Mouse (Mus musculus) MEL (cell line): Measurements from ENCODE around the gene Ptpra. TPM values are rescaled to one million over a fixed set of nuclear protein-coding genes. Genes with fewer than 3 reads are reported as not detected.
A peak's percentile ranks its signal among the peaks of the same experiment; 100 is the strongest.

ENCODE experiments used
- DNase-seq: peaks from one replicate; pipeline ENCODE4 v3.0.0; 2011; ENCODE audit warnings: low read depth, low spot score
- H3K27ac ChIP-seq: 2 replicates; pipeline ENCODE4 v1.5.1; 2012; ENCODE audit warnings: low read depth, mild to moderate bottlenecking, control low read depth, low read length, moderate library complexity; ENCODE audit not compliant: control insufficient read depth
- H3K27me3 ChIP-seq, 2 experiments: fragments of 150-350 bp in 1 of 2; sonication (generic) in 1 of 2; 2 replicates each; pipeline ENCODE4 v1.6.1; 2012; ENCODE audit warnings: low read length in 2 of 2, mild to moderate bottlenecking in 2 of 2, improper control_type of control experiment in 1 of 2, moderate library complexity in 1 of 2; ENCODE audit not compliant: insufficient read depth in 2 of 2, control insufficient read depth in 1 of 2
- H3K36me3 ChIP-seq, 2 experiments: 2 replicates each; pipeline ENCODE4 v1.6.1; 2012 to 2014; ENCODE audit warnings: low read length in 2 of 2, improper control_type of control experiment in 1 of 2, inconsistent platforms in 1 of 2, mild to moderate bottlenecking in 1 of 2; ENCODE audit not compliant: insufficient read depth in 2 of 2, control insufficient read depth in 1 of 2
- H3K4me1 ChIP-seq, 2 experiments: fragments of 150-350 bp in 1 of 2; sonication (generic) in 1 of 2; 2 replicates each; pipeline ENCODE4 v1.6.1; 2012; ENCODE audit warnings: low read length in 2 of 2, improper control_type of control experiment in 1 of 2, mild to moderate bottlenecking in 1 of 2; ENCODE audit not compliant: insufficient read depth in 2 of 2, control insufficient read depth in 1 of 2
- H3K4me3 ChIP-seq, 2 experiments: fragments of 150-350 bp in 1 of 2; sonication (generic) in 1 of 2; 2 replicates each; pipeline ENCODE4 v1.5.1; 2012; ENCODE audit warnings: low read depth in 2 of 2, low read length in 2 of 2, mild to moderate bottlenecking in 2 of 2, moderate library complexity in 2 of 2, control low read depth in 1 of 2, improper control_type of control experiment in 1 of 2; ENCODE audit not compliant: control insufficient read depth in 1 of 2, insufficient read depth in 1 of 2
- H3K79me2 ChIP-seq: 2 replicates; pipeline ENCODE4 v1.6.1; 2012; ENCODE audit warnings: mild to moderate bottlenecking, low read length, moderate library complexity; ENCODE audit not compliant: control insufficient read depth, poor library complexity, insufficient read depth
- H3K9ac ChIP-seq: 2 replicates; pipeline ENCODE4 v1.6.1; 2012; ENCODE audit warnings: low read depth, mild to moderate bottlenecking, control low read depth, low read length, moderate library complexity; ENCODE audit not compliant: control insufficient read depth, poor library complexity, severe bottlenecking
- H3K9me3 ChIP-seq: fragments of 150-350 bp; sonication (generic); replicated peaks from 2 replicates; pipeline ENCODE4 v1.6.1; 2012; ENCODE audit warnings: mild to moderate bottlenecking, low read length, improper control_type of control experiment, moderate library complexity; ENCODE audit not compliant: insufficient read depth
- BHLHE40 ChIP-seq: IDR thresholded peaks from 2 replicates; pipeline ENCODE4 v1.6.1; 2012; ENCODE audit warnings: low read depth, mild to moderate bottlenecking, inconsistent platforms, low read length, improper control_type of control experiment, borderline replicate concordance
- CHD1 ChIP-seq: IDR thresholded peaks from 2 replicates; pipeline ENCODE4 v1.6.1; 2012; ENCODE audit warnings: low read depth, mild to moderate bottlenecking, inconsistent platforms, low read length, improper control_type of control experiment
- CHD2 ChIP-seq: IDR thresholded peaks from 2 replicates; pipeline ENCODE4 v1.6.1; 2011; ENCODE audit warnings: low read length, improper control_type of control experiment
- CTCF ChIP-seq, 3 experiments: IDR thresholded peaks in 2 of 3; conservative IDR thresholded peaks in 1 of 3; 2 replicates each; pipeline ENCODE4 v1.5.1; 2011 to 2012; ENCODE audit warnings: low read length in 3 of 3, low read depth in 2 of 3, mild to moderate bottlenecking in 2 of 3, improper control_type of control experiment in 1 of 3, inconsistent platforms in 1 of 3, mixed read lengths in 1 of 3, moderate library complexity in 1 of 3; ENCODE audit not compliant: control insufficient read depth in 1 of 3, insufficient read depth in 1 of 3, poor library complexity in 1 of 3, severe bottlenecking in 1 of 3
- E2F4 ChIP-seq: IDR thresholded peaks from 2 replicates; pipeline ENCODE4 v1.6.1; 2011; ENCODE audit warnings: low read depth, low read length, improper control_type of control experiment, borderline replicate concordance
- ELF1 ChIP-seq: IDR thresholded peaks from 2 replicates; pipeline ENCODE4 v1.6.1; 2014; ENCODE audit warnings: low read depth, mild to moderate bottlenecking, inconsistent platforms, low read length, improper control_type of control experiment, moderate library complexity
- EP300 ChIP-seq, 2 experiments: IDR thresholded peaks; 2 replicates each; pipeline ENCODE4 v1.6.1; 2011; ENCODE audit warnings: improper control_type of control experiment in 2 of 2, low read length in 2 of 2, low read depth in 1 of 2, mild to moderate bottlenecking in 1 of 2
- ETS1 ChIP-seq: IDR thresholded peaks from 2 replicates; pipeline ENCODE4 v1.6.1; 2012; ENCODE audit warnings: low read depth, mild to moderate bottlenecking, inconsistent platforms, low read length, improper control_type of control experiment, moderate library complexity
- GABPA ChIP-seq: IDR thresholded peaks from 2 replicates; pipeline ENCODE4 v1.6.1; 2012; ENCODE audit warnings: low read depth, mild to moderate bottlenecking, inconsistent platforms, low read length, improper control_type of control experiment, moderate library complexity
- GATA1 ChIP-seq: IDR thresholded peaks from 2 replicates; pipeline ENCODE4 v1.6.1; 2011; ENCODE audit warnings: low read depth, low read length, improper control_type of control experiment
- HCFC1 ChIP-seq: IDR thresholded peaks from 2 replicates; pipeline ENCODE4 v1.6.1; 2012; ENCODE audit warnings: low read depth, mild to moderate bottlenecking, inconsistent platforms, low read length, improper control_type of control experiment, moderate library complexity
- JUND ChIP-seq: IDR thresholded peaks from 2 replicates; pipeline ENCODE4 v1.6.1; 2011; ENCODE audit warnings: low read depth, mild to moderate bottlenecking, improper control_type of control experiment, low read length
- KAT2A ChIP-seq: conservative IDR thresholded peaks from 2 replicates; pipeline ENCODE4 v1.6.1; 2012; ENCODE audit warnings: low read depth, low read length, improper control_type of control experiment, inconsistent platforms
- MAFK ChIP-seq: IDR thresholded peaks from 2 replicates; pipeline ENCODE4 v1.6.1; 2011; ENCODE audit warnings: low read depth, mild to moderate bottlenecking, low read length, improper control_type of control experiment, borderline replicate concordance
- MAX ChIP-seq: IDR thresholded peaks from 2 replicates; pipeline ENCODE4 v1.6.1; 2011; ENCODE audit warnings: low read length, improper control_type of control experiment
- MAZ ChIP-seq: IDR thresholded peaks from 2 replicates; pipeline ENCODE4 v1.6.1; 2012; ENCODE audit warnings: low read depth, mild to moderate bottlenecking, inconsistent platforms, low read length, improper control_type of control experiment
- MXI1 ChIP-seq: IDR thresholded peaks from 2 replicates; pipeline ENCODE4 v1.6.1; 2011; ENCODE audit warnings: mild to moderate bottlenecking, low read depth, low read length, improper control_type of control experiment
- MYB ChIP-seq: IDR thresholded peaks from 2 replicates; pipeline ENCODE4 v1.6.1; 2011; ENCODE audit warnings: mild to moderate bottlenecking, low read depth, low read length, improper control_type of control experiment
- MYC ChIP-seq: IDR thresholded peaks from 2 replicates; pipeline ENCODE4 v1.6.1; 2011; ENCODE audit warnings: low read depth, mild to moderate bottlenecking, low read length, improper control_type of control experiment, moderate library complexity
- NELFE ChIP-seq: IDR thresholded peaks from 2 replicates; pipeline ENCODE4 v1.6.1; 2011; ENCODE audit warnings: low read depth, low read length, improper control_type of control experiment
- NRF1 ChIP-seq: IDR thresholded peaks from 2 replicates; pipeline ENCODE4 v1.6.1; 2014; ENCODE audit warnings: low read depth, mild to moderate bottlenecking, inconsistent platforms, low read length, improper control_type of control experiment, moderate library complexity; ENCODE audit not compliant: poor library complexity, insufficient read depth, severe bottlenecking
- POLR2A ChIP-seq, 2 experiments: IDR thresholded peaks; 2 replicates each; pipeline ENCODE4 v1.6.1; 2011 to 2012; ENCODE audit warnings: low read length in 2 of 2, mild to moderate bottlenecking in 2 of 2, control low read depth in 1 of 2, improper control_type of control experiment in 1 of 2, low read depth in 1 of 2, moderate library complexity in 1 of 2; ENCODE audit not compliant: control insufficient read depth in 1 of 2, insufficient read depth in 1 of 2, poor library complexity in 1 of 2
- POLR2AphosphoS2 ChIP-seq: IDR thresholded peaks from 2 replicates; pipeline ENCODE4 v1.6.1; 2011; ENCODE audit warnings: low read length, improper control_type of control experiment
- POLR2AphosphoS5 ChIP-seq: IDR thresholded peaks from 2 replicates; pipeline ENCODE4 v1.6.1; 2012; ENCODE audit warnings: low read depth, borderline replicate concordance, mild to moderate bottlenecking, inconsistent platforms, low read length, moderate library complexity, mixed read lengths
- RCOR1 ChIP-seq: IDR thresholded peaks from 2 replicates; pipeline ENCODE4 v1.6.1; 2012; ENCODE audit warnings: low read depth, mild to moderate bottlenecking, inconsistent platforms, low read length, improper control_type of control experiment
- SIN3A ChIP-seq: IDR thresholded peaks from 2 replicates; pipeline ENCODE4 v1.6.1; 2012; ENCODE audit warnings: low read length, improper control_type of control experiment, inconsistent platforms
- SMC3 ChIP-seq: IDR thresholded peaks from 2 replicates; pipeline ENCODE4 v1.6.1; 2011; ENCODE audit warnings: low read depth, low read length, improper control_type of control experiment
- TAL1 ChIP-seq: IDR thresholded peaks from 2 replicates; pipeline ENCODE4 v1.6.1; 2012; ENCODE audit warnings: mild to moderate bottlenecking, inconsistent platforms, low read length, moderate library complexity, mixed read lengths
- TBP ChIP-seq: IDR thresholded peaks from 2 replicates; pipeline ENCODE4 v1.8.0; 2011; ENCODE audit warnings: low read depth, low read length, improper control_type of control experiment
- TCF12 ChIP-seq: IDR thresholded peaks from 2 replicates; pipeline ENCODE4 v1.6.1; 2014; ENCODE audit warnings: low read depth, mild to moderate bottlenecking, inconsistent platforms, low read length, improper control_type of control experiment, moderate library complexity
- UBTF ChIP-seq: IDR thresholded peaks from 2 replicates; pipeline ENCODE4 v1.6.1; 2012; ENCODE audit warnings: low read depth, mild to moderate bottlenecking, inconsistent platforms, low read length, improper control_type of control experiment, moderate library complexity, borderline replicate concordance; ENCODE audit not compliant: insufficient read depth
- USF1 ChIP-seq: IDR thresholded peaks from 2 replicates; pipeline ENCODE4 v1.6.1; 2014; ENCODE audit warnings: low read depth, mild to moderate bottlenecking, inconsistent platforms, low read length, improper control_type of control experiment, moderate library complexity
- USF2 ChIP-seq, 2 experiments: IDR thresholded peaks; 2 replicates each; pipeline ENCODE4 v1.6.1; 2011 to 2012; ENCODE audit warnings: improper control_type of control experiment in 2 of 2, low read length in 2 of 2, borderline replicate concordance in 1 of 2, inconsistent platforms in 1 of 2, low read depth in 1 of 2, mild to moderate bottlenecking in 1 of 2; ENCODE audit not compliant: insufficient read depth in 1 of 2
- ZC3H11A ChIP-seq: IDR thresholded peaks from 2 replicates; pipeline ENCODE4 v1.6.1; 2012; ENCODE audit warnings: low read depth, mild to moderate bottlenecking, inconsistent platforms, low read length, improper control_type of control experiment
- ZKSCAN1 ChIP-seq: IDR thresholded peaks from 2 replicates; pipeline ENCODE4 v1.6.1; 2012; ENCODE audit warnings: low read depth, mild to moderate bottlenecking, inconsistent platforms, low read length, improper control_type of control experiment, moderate library complexity
- polyA plus RNA-seq, 2 experiments: library from polyadenylated mRNA; stranded (reverse) in 1 of 2; unstranded in 1 of 2; fragments of >175 nt in 1 of 2; fragments of >200 nt in 1 of 2; gene quantifications; 2 replicates each; pipeline versions ENCODE4 v1.2.1 to v1.2.4; 2012; ENCODE audit warnings: low replicate concordance in 2 of 2, low read depth in 1 of 2; ENCODE audit not compliant: insufficient read length in 2 of 2, insufficient read depth in 1 of 2, missing spikeins in 1 of 2
- total RNA-seq: library from RNA; depleted of rRNA; stranded (reverse); fragments of 300-350 nt; gene quantifications from 2 replicates; pipeline ENCODE4 v1.2.3, GENCODE M21; 2012; rRNA removed

Gene Ptpra
- total RNA-seq (28.1 and 33.0 TPM in 2 replicates), polyA plus RNA-seq (10 to 100 TPM in 1 of 2 experiments, not detected in 1; 68.3 TPM)

DNA sequence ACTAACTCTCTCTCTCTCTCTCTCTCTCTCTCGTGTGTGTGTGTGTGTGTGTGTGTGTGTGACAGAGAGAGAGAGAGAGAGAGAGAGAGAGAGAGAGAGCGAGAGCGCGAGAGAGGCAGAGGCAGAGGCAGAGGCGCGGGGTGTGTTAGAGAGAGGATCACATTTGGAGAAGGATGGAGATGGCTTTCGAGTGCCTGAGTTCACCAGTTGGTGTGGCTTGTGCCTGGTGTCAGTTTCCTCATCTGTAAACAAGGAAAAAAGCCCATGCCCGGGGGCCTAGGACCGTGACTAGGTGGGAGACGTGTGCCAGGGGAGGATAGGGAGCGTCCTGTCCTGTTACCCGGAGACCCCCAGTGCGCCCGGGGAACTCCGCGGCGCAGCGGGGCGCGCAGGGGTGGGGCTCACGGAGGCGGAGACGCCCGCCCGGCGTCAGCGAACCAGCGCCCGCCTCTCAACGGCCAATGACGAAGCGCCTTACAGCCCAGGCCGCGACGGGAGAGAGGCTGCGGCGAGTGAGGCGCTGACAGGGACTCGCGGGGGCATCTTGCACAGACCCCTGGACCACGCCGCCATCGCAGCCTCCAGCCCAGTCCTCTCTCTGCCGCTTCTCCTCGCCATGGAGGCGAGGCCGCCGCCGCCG, at the start of gene Ptpra:
Gene Ptpra (plus strand): TSS at position 485 of the 640 bp plus-strand sequence.
- Histone ChIP-seq H3K4me1 (peaks cover 17 to 31% of the 10 kb centered on the region in 2 experiments), H3K9ac (peak within 1 kb of the TSS; percentile 93), H3K27ac (peak within 1 kb of the TSS; percentile 65), H3K36me3 (peaks cover 0 to 40% of the 10 kb centered on the region in 2 experiments; a peak in 2 of 4 replicates), H3K9me3 (no peaks in the 10 kb centered on the region), H3K4me3 (peak within 1 kb of the TSS; percentile 87 to 97), H3K79me2 (peaks cover 31% of the 10 kb centered on the region), H3K27me3 (no peaks in the 10 kb centered on the region)
- DNase-seq = peak; percentile 91
- TF ChIP-seq USF1 = 0 out of 2 replicates have a peak, but pooled peaks have one; percentile 13
- no peak for TF ChIP-seq POLR2AphosphoS5
- no peak; the same call in 1 of the 2 replicates for TF ChIP-seq ETS1
- peak; percentile 73; the same call in 1 of the 2 replicates for TF ChIP-seq HCFC1
- no peak for TF ChIP-seq TAL1
- peak; percentile 20; the same call in 1 of the 2 replicates for TF ChIP-seq JUND
- TF ChIP-seq ZKSCAN1 = no peak
- no peak for TF ChIP-seq MYC
- no peak for TF ChIP-seq ZC3H11A
- no peak for TF ChIP-seq MAFK
- TF ChIP-seq CHD2 = no peak
- TF ChIP-seq GABPA = peak; percentile 50; the same call in 1 of the 2 replicates
- no peak for TF ChIP-seq SMC3
- TF ChIP-seq MXI1 = no peak; the same call in 1 of the 2 replicates
- TF ChIP-seq KAT2A = no peak; the same call in 1 of the 2 replicates
- TF ChIP-seq MAX = peak; percentile 43; the same call in 1 of the 2 replicates
- TF ChIP-seq GATA1 = no peak
- TF ChIP-seq BHLHE40 = no peak
- TF ChIP-seq USF2 (IDR thresholded peaks at IDR 0.05; ENCODE audit: borderline replicate concordance in 1 of 2, insufficient read depth in 1 of 2, low read depth in 1 of 2, low read length in 2 of 2) = no peak
- no peak for TF ChIP-seq RCOR1
- TF ChIP-seq E2F4 = no peak
- TF ChIP-seq EP300 (IDR thresholded peaks at IDR 0.05; ENCODE audit: low read depth in 1 of 2, low read length in 2 of 2) = no peak; a peak in 1 of 4 replicates
- no peak for TF ChIP-seq TBP
- peak; percentile 88 for TF ChIP-seq NELFE
- no peak for TF ChIP-seq CHD1
- TF ChIP-seq CTCF (IDR thresholded peaks at IDR 0.05 in 2 of 3, conservative IDR thresholded peaks at IDR 0.05 in 1 of 3; ENCODE audit: control insufficient read depth in 1 of 3, insufficient read depth in 1 of 3, low read depth in 2 of 3, low read length in 3 of 3, poor library complexity in 1 of 3, severe bottlenecking in 1 of 3) = no peak
- no peak for TF ChIP-seq UBTF
- TF ChIP-seq MYB = no peak
- TF ChIP-seq MAZ = peak; percentile 44; the same call in 1 of the 2 replicates
- 0 out of 2 replicates have a peak, but pooled peaks have one; percentile 9 for TF ChIP-seq ELF1
- peak; percentile 56; the same call in 1 of the 2 replicates for TF ChIP-seq SIN3A
- peak; percentile 82 for TF ChIP-seq POLR2AphosphoS2
- TF ChIP-seq POLR2A (IDR thresholded peaks at IDR 0.05; ENCODE audit: control insufficient read depth in 1 of 2, insufficient read depth in 1 of 2, low read depth in 1 of 2, low read length in 2 of 2, poor library complexity in 1 of 2) = peak; percentile 81 to 93
- TF ChIP-seq NRF1 = peak; percentile 68
- no peak for TF ChIP-seq TCF12
